Mouse (Mus musculus): ENCODE measurements around the gene Fbxl18. TPM values are rescaled to one million over a fixed set of nuclear protein-coding genes. Genes with fewer than 3 reads are reported as not detected.
A peak's percentile ranks its signal among the peaks of the same experiment; 100 is the strongest.
"Not testable (repeated sequence)": the region's sequence is repeated elsewhere in the genome, so short reads cannot be mapped to it uniquely, and the experiment has no call there.

Gene Fbxl18
- total RNA-seq, 2 experiments from 2014 or later = 5.8 to 7.1 TPM

- no peak for DNase-seq
- intact Hi-C loops (cut with DNase I; ENCODE audit: low total_unique reads) = no loop called here
These were observed 7.5 kb upstream of the Fbxl18 start for GRCm38 (mm10) chr5:142902506-142903314.

GRCm38 (mm10) chr5:142901846-142902505, 6.8 kb upstream of the Fbxl18 start:
- no peak for DNase-seq
- intact Hi-C loops (cut with DNase I; ENCODE audit: low total_unique reads) = no loop called here

GRCm38 (mm10) chr5:142901355-142901802, 6.2 kb upstream of the Fbxl18 start:
- peak; percentile 77 for DNase-seq
- intact Hi-C loops (cut with DNase I; ENCODE audit: low total_unique reads) = no loop called here

GRCm38 (mm10) chr5:142900651-142901050, 5.4 kb upstream of the Fbxl18 start:
- DNase-seq = no peak
- intact Hi-C loops (cut with DNase I; ENCODE audit: low total_unique reads) = no loop called here

- DNase-seq = no peak
- intact Hi-C loops (cut with DNase I; ENCODE audit: low total_unique reads) = no loop called here
These were observed 4.8 kb upstream of the Fbxl18 start for GRCm38 (mm10) chr5:142899932-142900533.

GRCm38 (mm10) chr5:142899057-142899601, 3.9 kb upstream of the Fbxl18 start:
- no peak for DNase-seq
- intact Hi-C loops (cut with DNase I; ENCODE audit: low total_unique reads) = no loop called here

- DNase-seq = no peak
- intact Hi-C loops (cut with DNase I; ENCODE audit: low total_unique reads) = no loop called here
These were observed 3.1 kb upstream of the Fbxl18 start for GRCm38 (mm10) chr5:142898316-142898715.

- DNase-seq = no peak
- intact Hi-C loops (cut with DNase I; ENCODE audit: low total_unique reads) = no loop called here
These were observed 2.5 kb upstream of the Fbxl18 start for GRCm38 (mm10) chr5:142897568-142898248.

GRCm38 (mm10) chr5:142896713-142897112, 1.5 kb upstream of the Fbxl18 start:
- intact Hi-C loops (cut with DNase I; ENCODE audit: low total_unique reads) = no loop called here

GRCm38 (mm10) chr5:142896192-142896591, 971 bp upstream of the Fbxl18 start:
- no peak for DNase-seq
- intact Hi-C loops (cut with DNase I; ENCODE audit: low total_unique reads) = no loop called here

More at GRCm38 (mm10) chr5:142896713-142897112, 1.5 kb upstream of the Fbxl18 start:
- no peak for DNase-seq

GRCm38 (mm10) chr5:142891396-142891795, 3.8 kb downstream of the Fbxl18 start:
- intact Hi-C loops (cut with DNase I; ENCODE audit: low total_unique reads) = no loop called here
- no peak for DNase-seq

GRCm38 (mm10) chr5:142887533-142887932, 7.7 kb downstream of the Fbxl18 start:
- intact Hi-C loops (cut with DNase I; ENCODE audit: low total_unique reads); DNase-seq: not testable (repeated sequence)

- intact Hi-C loops (cut with DNase I; ENCODE audit: low total_unique reads) = no loop called here
- DNase-seq = no peak
These were observed 8.5 kb downstream of the Fbxl18 start for GRCm38 (mm10) chr5:142886761-142887160.

GRCm38 (mm10) chr5:142886181-142886580, 9.0 kb downstream of the Fbxl18 start:
- intact Hi-C loops (cut with DNase I; ENCODE audit: low total_unique reads) = no loop called here
- DNase-seq = no peak

- intact Hi-C loops (cut with DNase I; ENCODE audit: low total_unique reads) = no loop called here
- DNase-seq = no peak
These were observed 12.8 kb downstream of the Fbxl18 start for GRCm38 (mm10) chr5:142882471-142882870.

GRCm38 (mm10) chr5:142881936-142882335, 13.3 kb downstream of the Fbxl18 start:
- intact Hi-C loops (cut with DNase I; ENCODE audit: low total_unique reads) = loop anchor here (2.0 kb wide), 1 partner anchor 51 kb away; no protein-coding TSS in a partner anchor
- DNase-seq = no peak

- no peak for DNase-seq
- intact Hi-C loops (cut with DNase I; ENCODE audit: low total_unique reads) = loop anchor here (2.0 kb wide), 1 partner anchor 52 kb away; no protein-coding TSS in a partner anchor
These were observed 14.3 kb downstream of the Fbxl18 start for GRCm38 (mm10) chr5:142880806-142881516.

GRCm38 (mm10) chr5:142880246-142880645, 15.0 kb downstream of the Fbxl18 start:
- intact Hi-C loops (cut with DNase I; ENCODE audit: low total_unique reads) = loop anchor here (2.0 kb wide), 1 partner anchor 53 kb away; no protein-coding TSS in a partner anchor
- DNase-seq = no peak

All from gastrocnemius, postnatal 14 days (tissue).